In genomic region chr6:30172820-30173550, GRCm38 (mm10) we compare ENCODE assay signal across 8 mouse cellular contexts.
A peak's percentile ranks its signal among the peaks of the same experiment; 100 is the strongest.
DNase-seq lines count a peak whose midpoint lies in the region; ATAC-seq and TF ChIP-seq lines count a peak whose summit lies in the region.

No protein-coding gene starts in this region.

- H3K4me1 ChIP-seq in embryonic fibroblast, embryonic 13.5 days (ENCODE audit: control insufficient read depth, insufficient read depth, low read length) = no peaks in the 10 kb centered on the region
- H3K4me1 ChIP-seq in intestine, embryonic 16.5 days (ENCODE audit: control insufficient read depth, insufficient read depth, low read length) = peaks cover 42% of the 10 kb centered on the region
- peaks cover 29% of the 10 kb centered on the region for H3K4me1 ChIP-seq in lung, embryonic 16.5 days (replicated peaks; ENCODE audit: control insufficient read depth, insufficient read depth, low read length)
- 0 out of 2 replicates have a peak, but pooled peaks cover 3% of the 10 kb centered on the region for H3K4me1 ChIP-seq in stomach, postnatal 0 days (replicated peaks; ENCODE audit: control insufficient read depth, insufficient read depth)

- peak; percentile 30; the same call in 1 of the 2 replicates for ATAC-seq in intestine, embryonic 16.5 days
- ATAC-seq in lung, embryonic 16.5 days (ENCODE audit: low read depth) = peak; percentile 24
- peak; percentile 30; the same call in 1 of the 2 replicates for ATAC-seq in stomach, postnatal 0 days (ENCODE audit: low FRiP score, low TSS enrichment)

- 2% methylated on average over 44 of the region's 44 CpGs for WGBS in intestine, embryonic 16.5 days
- WGBS in lung, embryonic 16.5 days = under 1% methylated on average over 44 of the region's 44 CpGs
- 3% methylated on average over 44 of the region's 44 CpGs for WGBS in stomach, postnatal 0 days

- peak overlapping the region; percentile 59 for H3K4me3 ChIP-seq in embryonic fibroblast, embryonic 13.5 days (ENCODE audit: insufficient read depth, low read length)
- H3K4me3 ChIP-seq in intestine, embryonic 16.5 days (ENCODE audit: low read length) = peak overlapping the region; percentile 60
- peak overlapping the region; percentile 56 for H3K4me3 ChIP-seq in lung, embryonic 16.5 days (ENCODE audit: low read length)
- H3K4me3 ChIP-seq in stomach, postnatal 0 days (ENCODE audit: low read depth, low read length) = peak overlapping the region; percentile 48

- H3K9ac ChIP-seq in intestine, embryonic 16.5 days (ENCODE audit: low read depth, low read length) = peak overlapping the region; percentile 68
- peak overlapping the region; percentile 66 for H3K9ac ChIP-seq in lung, embryonic 16.5 days (ENCODE audit: low read length)
- peak overlapping the region; percentile 66 for H3K9ac ChIP-seq in stomach, postnatal 0 days (ENCODE audit: low read length)

- no peak for TF ChIP-seq EP300 in stomach, postnatal 0 days (optimal IDR thresholded peaks at IDR 0.05)

- H3K4me2 ChIP-seq in intestine, embryonic 16.5 days (ENCODE audit: low read depth, low read length) = peak overlapping the region; percentile 67
- peak overlapping the region; percentile 61 for H3K4me2 ChIP-seq in lung, embryonic 16.5 days (ENCODE audit: low read depth, low read length)
- peak overlapping the region; percentile 58 for H3K4me2 ChIP-seq in stomach, postnatal 0 days (replicated peaks; ENCODE audit: low read depth)

- H3K27me3 ChIP-seq in intestine, embryonic 16.5 days (replicated peaks; ENCODE audit: control insufficient read depth, insufficient read depth, low read length) = peaks cover 63% of the 10 kb centered on the region
- H3K27me3 ChIP-seq in lung, embryonic 16.5 days (ENCODE audit: control insufficient read depth, insufficient read depth, low read depth, low read length) = peaks cover 82% of the 10 kb centered on the region
- peaks cover 15% of the 10 kb centered on the region; the same call in 1 of the 2 replicates for H3K27me3 ChIP-seq in stomach, postnatal 0 days (ENCODE audit: control insufficient read depth, insufficient read depth, low read length)

- H3K36me3 ChIP-seq in intestine, embryonic 16.5 days (ENCODE audit: control insufficient read depth, insufficient read depth, low read length) = no peaks in the 10 kb centered on the region
- H3K36me3 ChIP-seq in lung, embryonic 16.5 days (ENCODE audit: control insufficient read depth, insufficient read depth, low read length) = no peaks in the 10 kb centered on the region
- no peaks in the 10 kb centered on the region for H3K36me3 ChIP-seq in stomach, postnatal 0 days (ENCODE audit: control insufficient read depth, insufficient read depth, low read length)

- H3K9me3 ChIP-seq in intestine, embryonic 16.5 days (ENCODE audit: control insufficient read depth, low read length) = no peaks in the 10 kb centered on the region
- no peaks in the 10 kb centered on the region for H3K9me3 ChIP-seq in lung, embryonic 16.5 days (ENCODE audit: control insufficient read depth, low read length)
- no peaks in the 10 kb centered on the region for H3K9me3 ChIP-seq in stomach, postnatal 0 days (ENCODE audit: control insufficient read depth, low read length)

- DNase-seq in cerebellum, postnatal 10 days = peak; percentile 56 to 62
- DNase-seq in cerebellum, postnatal 36 days = no peak
- DNase-seq in ES-CJ7 (ENCODE audit: low read depth, low spot score) = peak; percentile 70
- peak; percentile 79 for DNase-seq in stomach, postnatal 0 days (ENCODE audit: low spot score)
- DNase-seq in layer of hippocampus, postnatal 14 days (ENCODE audit: low spot score in 2 of 2) = no peak

- TF ChIP-seq POLR2A in embryonic fibroblast, embryonic 13.5 days (IDR thresholded peaks at IDR 0.05; ENCODE audit: low read depth, low read length) = no peak

- no peak overlapping the region for H3K27ac ChIP-seq in embryonic fibroblast, embryonic 13.5 days (ENCODE audit: insufficient read depth, low read length)
- H3K27ac ChIP-seq in intestine, embryonic 16.5 days (ENCODE audit: low read length) = peak overlapping the region; percentile 73
- peak overlapping the region; percentile 76; the same call in 1 of the 2 replicates for H3K27ac ChIP-seq in lung, embryonic 16.5 days (ENCODE audit: low read length)
- peak overlapping the region; percentile 91 for H3K27ac ChIP-seq in stomach, postnatal 0 days (replicated peaks)

- no peak for TF ChIP-seq CTCF in embryonic fibroblast, embryonic 13.5 days (IDR thresholded peaks at IDR 0.05; ENCODE audit: borderline replicate concordance, insufficient read depth, low read length)
- TF ChIP-seq CTCF in stomach, postnatal 0 days (IDR thresholded peaks at IDR 0.05; ENCODE audit: low read depth) = peak; percentile 68

Comparison
In these comparisons a context has a peak if more than half of its experiments do, and no peak if none do; other contexts are left out.
1. DNase-seq: peak in cerebellum, postnatal 10 days (2 of 2), ES-CJ7 (single experiment) and stomach, postnatal 0 days (single experiment); none in cerebellum, postnatal 36 days (0 of 2) and layer of hippocampus, postnatal 14 days (0 of 2).
2. Peak in every context shown above with its lines, with median percentiles within 50 percentile points of each other: H3K4me3 ChIP-seq, ATAC-seq, H3K4me2 ChIP-seq and H3K9ac ChIP-seq.